Mouse (Mus musculus) thymus, postnatal 14 days (tissue): ENCODE results near the gene Pgbd5.

ENCODE experiments used
- DNase-seq: peaks from one replicate; pipeline ENCODE4 v3.0.0; 2021

Gene Pgbd5

DNA sequence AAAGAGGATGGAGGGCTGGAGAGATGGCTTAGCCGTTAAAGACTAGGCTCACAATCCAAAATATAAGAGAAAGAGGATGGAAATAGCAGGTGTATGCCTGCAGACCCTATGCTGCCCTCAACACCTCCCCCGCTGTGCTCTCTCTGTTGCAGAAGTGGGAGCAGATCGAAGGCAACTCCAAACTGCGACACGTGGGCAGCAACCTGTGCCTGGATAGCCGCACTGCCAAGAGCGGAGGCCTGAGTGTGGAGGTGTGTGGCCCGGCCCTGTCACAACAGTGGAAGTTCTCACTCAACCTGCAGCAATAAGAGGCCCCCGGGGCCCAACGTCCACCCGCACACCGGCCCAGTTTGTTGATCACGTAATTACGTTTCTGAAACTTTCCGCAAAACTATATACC lies 96.3 kb downstream of the Pgbd5 start:
- DNase-seq: no peak

GRCm38 (mm10) chr8:124340360-124341068 lies 98.9 kb downstream of the Pgbd5 start:
- DNase-seq: no peak

- no peak for DNase-seq
Measured at GRCm38 (mm10) chr8:124339742-124340141, 99.7 kb downstream of the Pgbd5 start.

DNA sequence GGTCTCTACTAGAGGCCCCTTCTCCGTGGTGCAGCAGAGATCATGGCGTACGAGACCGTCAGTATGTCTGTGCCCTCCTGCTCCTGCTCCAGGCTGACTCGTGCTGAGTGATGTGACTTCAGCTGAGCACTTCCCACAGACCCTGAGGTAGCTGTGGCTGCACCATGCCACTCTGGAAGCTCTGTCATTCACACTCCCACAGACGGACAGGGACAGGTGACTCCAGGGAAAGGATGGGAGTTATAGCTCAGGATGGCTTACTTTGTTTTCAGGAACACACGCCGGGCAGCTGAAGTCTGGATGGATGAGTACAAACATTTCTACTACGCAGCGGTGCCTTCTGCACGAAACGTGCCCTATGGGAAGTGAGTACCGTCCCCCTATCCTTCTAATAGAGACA lies 103.2 kb downstream of the Pgbd5 start:
- no peak for DNase-seq

DNA sequence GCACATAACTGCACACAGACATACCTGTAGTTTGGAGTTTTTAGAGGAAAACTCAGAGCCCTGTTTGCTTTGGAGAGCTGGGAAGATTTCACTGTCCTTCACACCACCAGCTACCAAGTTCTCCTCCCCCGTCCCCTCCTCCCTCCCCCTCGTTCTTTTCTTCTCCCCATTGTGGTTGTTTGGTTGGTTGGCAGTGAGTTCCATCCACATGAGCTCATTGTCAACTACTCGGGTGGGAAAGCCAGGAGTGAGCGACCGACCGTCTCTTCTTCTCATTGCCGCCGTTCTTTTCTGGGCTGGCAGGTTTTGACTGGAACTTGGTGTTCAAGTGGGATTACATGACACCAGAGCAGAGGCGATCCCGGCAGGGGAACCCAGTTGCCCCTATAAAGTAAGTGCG lies 107.8 kb downstream of the Pgbd5 start:
- no peak for DNase-seq

- DNase-seq: no peak
Measured at GRCm38 (mm10) chr8:124331094-124331493, 108.4 kb downstream of the Pgbd5 start.

- DNase-seq: no peak
Measured at GRCm38 (mm10) chr8:124330433-124330832, 109.0 kb downstream of the Pgbd5 start.

DNA sequence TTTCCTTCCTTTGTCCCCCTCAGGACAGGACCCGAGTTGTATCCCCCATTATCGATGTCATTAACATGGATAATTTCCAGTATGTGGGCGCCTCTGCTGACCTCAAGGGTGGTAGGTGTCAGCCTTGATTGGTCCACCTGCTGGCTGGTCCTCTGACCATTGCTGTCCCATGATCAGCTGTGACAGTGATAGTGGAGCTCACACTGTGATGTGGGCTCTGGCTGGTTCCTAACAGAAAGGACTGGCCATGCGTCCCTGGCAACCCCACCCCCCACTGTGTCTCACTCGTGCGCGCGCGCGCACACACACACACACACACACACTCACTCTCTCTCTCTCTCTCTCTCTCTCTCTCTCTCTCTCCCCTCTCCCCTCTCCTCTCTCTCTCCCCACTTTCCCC lies 109.8 kb downstream of the Pgbd5 start:
- no peak for DNase-seq

DNA sequence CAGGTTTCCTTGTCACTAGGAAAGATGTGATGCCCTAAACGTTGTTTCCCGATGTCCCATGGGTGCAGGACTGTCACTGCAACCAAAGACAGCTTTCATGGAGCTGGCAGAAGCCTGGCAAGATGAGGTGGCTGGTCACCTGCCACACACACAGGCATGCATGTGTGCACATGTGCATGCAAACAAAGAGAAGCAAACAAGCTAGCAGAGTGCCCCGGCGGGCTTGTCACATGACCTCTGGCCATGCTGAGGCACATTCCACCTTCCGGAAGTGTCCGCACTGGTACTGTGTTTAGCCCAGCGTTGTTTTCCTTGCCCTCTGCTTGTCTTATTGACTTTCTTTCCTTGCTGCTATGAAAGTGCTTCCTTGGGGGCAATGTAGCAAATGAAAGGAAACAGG lies 111.2 kb downstream of the Pgbd5 start:
- DNase-seq: no peak

DNA sequence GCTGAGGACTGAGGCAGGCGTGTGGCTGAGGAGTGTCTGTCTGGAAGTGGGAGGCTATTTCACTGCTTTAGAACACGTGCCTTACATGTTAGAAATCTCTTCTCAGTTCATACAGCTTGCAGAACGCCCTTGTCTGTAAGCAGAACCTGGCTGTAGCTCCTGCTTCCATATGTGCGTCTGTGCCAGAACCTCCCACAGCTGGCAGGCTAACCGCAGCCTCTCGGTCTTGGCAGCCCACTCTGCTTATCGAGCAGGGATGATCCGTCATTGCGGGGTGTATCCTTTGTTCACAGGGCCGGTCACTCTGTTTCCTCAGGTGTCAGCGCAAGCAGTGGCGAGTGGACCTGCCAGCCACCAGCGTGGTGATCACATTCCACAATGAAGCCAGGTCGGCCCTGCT lies 116.1 kb downstream of the Pgbd5 start:
- DNase-seq: no peak

DNA sequence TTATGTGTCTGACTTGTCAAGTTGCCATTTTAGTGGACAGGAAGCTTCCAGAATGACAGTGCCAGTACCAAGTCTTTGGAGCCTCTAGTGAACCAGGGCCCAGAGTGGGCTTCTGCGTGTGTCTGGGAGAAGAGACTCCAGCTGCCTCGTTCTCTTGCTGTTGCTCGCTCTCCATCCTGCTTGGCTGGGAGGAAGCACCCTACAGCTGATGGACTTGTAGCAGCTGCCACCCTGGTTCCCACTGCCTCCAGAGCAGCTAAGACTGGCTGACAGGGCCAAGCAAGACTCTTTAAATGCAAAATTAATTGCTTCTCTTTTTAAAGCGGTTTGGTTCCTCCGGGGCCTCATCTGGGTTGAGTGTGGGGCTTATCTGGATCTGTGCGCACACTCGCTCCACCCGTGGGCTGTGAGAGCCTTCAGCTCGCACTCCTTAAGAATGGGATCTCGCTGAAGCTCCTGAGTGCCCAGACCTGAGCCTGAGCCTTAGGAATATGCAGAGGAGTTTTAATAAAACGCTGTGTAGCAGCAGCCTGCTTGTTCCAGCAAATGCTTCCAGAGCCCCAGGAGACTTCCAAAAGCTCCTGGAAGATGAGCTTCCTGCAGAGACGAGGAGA lies 118.1 kb downstream of the Pgbd5 start:
- no peak for DNase-seq

DNA sequence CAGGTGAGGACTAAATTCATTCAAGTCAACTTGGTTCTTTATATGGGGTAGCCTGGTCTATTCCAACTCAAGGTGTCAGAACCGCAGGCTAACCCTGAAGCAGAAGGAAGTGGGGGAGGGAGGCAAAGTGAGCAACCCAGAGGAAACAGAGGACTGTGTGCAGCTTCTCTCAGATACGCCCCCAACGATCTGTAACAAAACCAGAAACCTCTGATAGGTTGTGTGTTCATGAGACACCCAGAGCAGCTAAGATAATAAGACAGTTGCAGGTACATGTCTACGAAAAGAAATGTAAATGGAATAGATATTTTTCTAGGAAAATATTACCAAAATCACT lies 120.2 kb downstream of the Pgbd5 start:
- peak; percentile 56 for DNase-seq
